Mouse (Mus musculus) C2C12 (cell line): Measurements from ENCODE around the gene Pcnx.
"Not testable (repeated sequence)": the region's sequence is repeated elsewhere in the genome, so short reads cannot be mapped to it uniquely, and the experiment has no call there.

ENCODE experiments used
- CEBPB ChIP-seq: IDR thresholded peaks from one replicate; pipeline ENCODE4 v1.6.1; 2011; ENCODE audit warnings: low read depth, mild to moderate bottlenecking, control low read depth, moderate library complexity
- CTCF ChIP-seq: IDR thresholded peaks from one replicate; pipeline ENCODE4 v1.5.1; 2011; ENCODE audit not compliant: control insufficient read depth, insufficient read depth, insufficient read length
- MAX ChIP-seq: IDR thresholded peaks from one replicate; pipeline ENCODE4 v1.6.1; 2011; ENCODE audit warnings: mild to moderate bottlenecking, control low read depth
- MYOD1 ChIP-seq: IDR thresholded peaks from one replicate; pipeline ENCODE4 v1.6.1; 2011; ENCODE audit warnings: low read depth; ENCODE audit not compliant: control insufficient read depth, insufficient read length
- MYOG ChIP-seq: IDR thresholded peaks from one replicate; pipeline ENCODE4 v1.6.1; 2011; ENCODE audit not compliant: control insufficient read depth, insufficient read length; ENCODE audit errors: extremely low read depth

DNA sequence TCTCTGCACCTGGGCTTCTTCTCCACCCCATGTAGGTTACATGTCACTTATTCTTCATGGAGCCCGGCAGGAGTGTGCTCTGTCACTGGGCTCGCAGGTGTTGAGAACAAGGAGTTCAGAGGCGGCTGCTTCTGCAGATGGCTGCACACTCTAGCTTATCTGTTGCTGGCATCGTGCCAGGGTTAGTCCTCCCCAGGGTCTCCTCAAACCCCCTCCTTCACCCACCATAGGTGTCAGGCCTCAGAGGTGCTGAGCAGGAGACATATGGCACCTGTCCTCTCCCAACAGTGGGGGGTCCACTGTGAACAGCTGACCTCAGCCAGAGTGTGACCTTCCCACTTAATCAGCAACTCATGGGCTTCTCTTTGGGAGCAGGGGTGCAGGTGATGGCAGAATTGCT lies 184.3 kb downstream of the Pcnx start:
- TF ChIP-seq MAX, MYOD1, CTCF, CEBPB, MYOG: not testable (repeated sequence)
